Mouse (Mus musculus) MEL (cell line): ENCODE results near the gene Uba1. TPM values are rescaled to one million over a fixed set of nuclear protein-coding genes. Genes with fewer than 3 reads are reported as not detected.

Experiments
- DNase-seq: peaks from one replicate; pipeline ENCODE4 v3.0.0; 2011; ENCODE audit warnings: low read depth, low spot score
- H3K27ac ChIP-seq: 2 replicates; pipeline ENCODE4 v1.5.1; 2012; ENCODE audit warnings: low read depth, mild to moderate bottlenecking, control low read depth, low read length, moderate library complexity; ENCODE audit not compliant: control insufficient read depth
- H3K27me3 ChIP-seq, 2 experiments: fragments of 150-350 bp in 1 of 2; sonication (generic) in 1 of 2; 2 replicates each; pipeline ENCODE4 v1.6.1; 2012; ENCODE audit warnings: low read length in 2 of 2, mild to moderate bottlenecking in 2 of 2, improper control_type of control experiment in 1 of 2, moderate library complexity in 1 of 2; ENCODE audit not compliant: insufficient read depth in 2 of 2, control insufficient read depth in 1 of 2
- H3K36me3 ChIP-seq, 2 experiments: 2 replicates each; pipeline ENCODE4 v1.6.1; 2012 to 2014; ENCODE audit warnings: low read length in 2 of 2, improper control_type of control experiment in 1 of 2, inconsistent platforms in 1 of 2, mild to moderate bottlenecking in 1 of 2; ENCODE audit not compliant: insufficient read depth in 2 of 2, control insufficient read depth in 1 of 2
- H3K4me1 ChIP-seq, 2 experiments: fragments of 150-350 bp in 1 of 2; sonication (generic) in 1 of 2; 2 replicates each; pipeline ENCODE4 v1.6.1; 2012; ENCODE audit warnings: low read length in 2 of 2, improper control_type of control experiment in 1 of 2, mild to moderate bottlenecking in 1 of 2; ENCODE audit not compliant: insufficient read depth in 2 of 2, control insufficient read depth in 1 of 2
- H3K4me3 ChIP-seq, 2 experiments: fragments of 150-350 bp in 1 of 2; sonication (generic) in 1 of 2; 2 replicates each; pipeline ENCODE4 v1.5.1; 2012; ENCODE audit warnings: low read depth in 2 of 2, low read length in 2 of 2, mild to moderate bottlenecking in 2 of 2, moderate library complexity in 2 of 2, control low read depth in 1 of 2, improper control_type of control experiment in 1 of 2; ENCODE audit not compliant: control insufficient read depth in 1 of 2, insufficient read depth in 1 of 2
- H3K79me2 ChIP-seq: 2 replicates; pipeline ENCODE4 v1.6.1; 2012; ENCODE audit warnings: mild to moderate bottlenecking, low read length, moderate library complexity; ENCODE audit not compliant: control insufficient read depth, poor library complexity, insufficient read depth
- H3K9ac ChIP-seq: 2 replicates; pipeline ENCODE4 v1.6.1; 2012; ENCODE audit warnings: low read depth, mild to moderate bottlenecking, control low read depth, low read length, moderate library complexity; ENCODE audit not compliant: control insufficient read depth, poor library complexity, severe bottlenecking
- H3K9me3 ChIP-seq: fragments of 150-350 bp; sonication (generic); replicated peaks from 2 replicates; pipeline ENCODE4 v1.6.1; 2012; ENCODE audit warnings: mild to moderate bottlenecking, low read length, improper control_type of control experiment, moderate library complexity; ENCODE audit not compliant: insufficient read depth
- BHLHE40 ChIP-seq: IDR thresholded peaks from 2 replicates; pipeline ENCODE4 v1.6.1; 2012; ENCODE audit warnings: low read depth, mild to moderate bottlenecking, inconsistent platforms, low read length, improper control_type of control experiment, borderline replicate concordance
- CHD2 ChIP-seq: IDR thresholded peaks from 2 replicates; pipeline ENCODE4 v1.6.1; 2011; ENCODE audit warnings: low read length, improper control_type of control experiment
- ELF1 ChIP-seq: IDR thresholded peaks from 2 replicates; pipeline ENCODE4 v1.6.1; 2014; ENCODE audit warnings: low read depth, mild to moderate bottlenecking, inconsistent platforms, low read length, improper control_type of control experiment, moderate library complexity
- EP300 ChIP-seq, 2 experiments: IDR thresholded peaks; 2 replicates each; pipeline ENCODE4 v1.6.1; 2011; ENCODE audit warnings: improper control_type of control experiment in 2 of 2, low read length in 2 of 2, low read depth in 1 of 2, mild to moderate bottlenecking in 1 of 2
- ETS1 ChIP-seq: IDR thresholded peaks from 2 replicates; pipeline ENCODE4 v1.6.1; 2012; ENCODE audit warnings: low read depth, mild to moderate bottlenecking, inconsistent platforms, low read length, improper control_type of control experiment, moderate library complexity
- GATA1 ChIP-seq: IDR thresholded peaks from 2 replicates; pipeline ENCODE4 v1.6.1; 2011; ENCODE audit warnings: low read depth, low read length, improper control_type of control experiment
- HCFC1 ChIP-seq: IDR thresholded peaks from 2 replicates; pipeline ENCODE4 v1.6.1; 2012; ENCODE audit warnings: low read depth, mild to moderate bottlenecking, inconsistent platforms, low read length, improper control_type of control experiment, moderate library complexity
- JUND ChIP-seq: IDR thresholded peaks from 2 replicates; pipeline ENCODE4 v1.6.1; 2011; ENCODE audit warnings: low read depth, mild to moderate bottlenecking, improper control_type of control experiment, low read length
- KAT2A ChIP-seq: conservative IDR thresholded peaks from 2 replicates; pipeline ENCODE4 v1.6.1; 2012; ENCODE audit warnings: low read depth, low read length, improper control_type of control experiment, inconsistent platforms
- MAZ ChIP-seq: IDR thresholded peaks from 2 replicates; pipeline ENCODE4 v1.6.1; 2012; ENCODE audit warnings: low read depth, mild to moderate bottlenecking, inconsistent platforms, low read length, improper control_type of control experiment
- MEF2A ChIP-seq: IDR thresholded peaks from 2 replicates; pipeline ENCODE4 v1.6.1; 2014; ENCODE audit warnings: low read depth, mild to moderate bottlenecking, inconsistent platforms, low read length, improper control_type of control experiment; ENCODE audit not compliant: poor library complexity, insufficient replicate concordance, severe bottlenecking; ENCODE audit errors: extremely low read depth
- MXI1 ChIP-seq: IDR thresholded peaks from 2 replicates; pipeline ENCODE4 v1.6.1; 2011; ENCODE audit warnings: mild to moderate bottlenecking, low read depth, low read length, improper control_type of control experiment
- MYC ChIP-seq: IDR thresholded peaks from 2 replicates; pipeline ENCODE4 v1.6.1; 2011; ENCODE audit warnings: low read depth, mild to moderate bottlenecking, low read length, improper control_type of control experiment, moderate library complexity
- NELFE ChIP-seq: IDR thresholded peaks from 2 replicates; pipeline ENCODE4 v1.6.1; 2011; ENCODE audit warnings: low read depth, low read length, improper control_type of control experiment
- NRF1 ChIP-seq: IDR thresholded peaks from 2 replicates; pipeline ENCODE4 v1.6.1; 2014; ENCODE audit warnings: low read depth, mild to moderate bottlenecking, inconsistent platforms, low read length, improper control_type of control experiment, moderate library complexity; ENCODE audit not compliant: poor library complexity, insufficient read depth, severe bottlenecking
- POLR2AphosphoS2 ChIP-seq: IDR thresholded peaks from 2 replicates; pipeline ENCODE4 v1.6.1; 2011; ENCODE audit warnings: low read length, improper control_type of control experiment
- RAD21 ChIP-seq: IDR thresholded peaks from 2 replicates; pipeline ENCODE4 v1.6.1; 2011; ENCODE audit warnings: mild to moderate bottlenecking, low read depth, low read length, improper control_type of control experiment
- SIN3A ChIP-seq: IDR thresholded peaks from 2 replicates; pipeline ENCODE4 v1.6.1; 2012; ENCODE audit warnings: low read length, improper control_type of control experiment, inconsistent platforms
- UBTF ChIP-seq: IDR thresholded peaks from 2 replicates; pipeline ENCODE4 v1.6.1; 2012; ENCODE audit warnings: low read depth, mild to moderate bottlenecking, inconsistent platforms, low read length, improper control_type of control experiment, moderate library complexity, borderline replicate concordance; ENCODE audit not compliant: insufficient read depth
- USF1 ChIP-seq: IDR thresholded peaks from 2 replicates; pipeline ENCODE4 v1.6.1; 2014; ENCODE audit warnings: low read depth, mild to moderate bottlenecking, inconsistent platforms, low read length, improper control_type of control experiment, moderate library complexity
- USF2 ChIP-seq, 2 experiments: IDR thresholded peaks; 2 replicates each; pipeline ENCODE4 v1.6.1; 2011 to 2012; ENCODE audit warnings: improper control_type of control experiment in 2 of 2, low read length in 2 of 2, borderline replicate concordance in 1 of 2, inconsistent platforms in 1 of 2, low read depth in 1 of 2, mild to moderate bottlenecking in 1 of 2; ENCODE audit not compliant: insufficient read depth in 1 of 2
- ZC3H11A ChIP-seq: IDR thresholded peaks from 2 replicates; pipeline ENCODE4 v1.6.1; 2012; ENCODE audit warnings: low read depth, mild to moderate bottlenecking, inconsistent platforms, low read length, improper control_type of control experiment
- ZNF384 ChIP-seq: IDR thresholded peaks from 2 replicates; pipeline ENCODE4 v1.6.1; 2012; ENCODE audit warnings: low read depth, mild to moderate bottlenecking, inconsistent platforms, low read length, improper control_type of control experiment
- polyA plus RNA-seq, 2 experiments: library from polyadenylated mRNA; stranded (reverse) in 1 of 2; unstranded in 1 of 2; fragments of >175 nt in 1 of 2; fragments of >200 nt in 1 of 2; gene quantifications; 2 replicates each; pipeline versions ENCODE4 v1.2.1 to v1.2.4; 2012; ENCODE audit warnings: low replicate concordance in 2 of 2, low read depth in 1 of 2; ENCODE audit not compliant: insufficient read length in 2 of 2, insufficient read depth in 1 of 2, missing spikeins in 1 of 2
- total RNA-seq: library from RNA; depleted of rRNA; stranded (reverse); fragments of 300-350 nt; gene quantifications from 2 replicates; pipeline ENCODE4 v1.2.3, GENCODE M21; 2012

Gene Uba1
- total and polyA plus RNA-seq, 3 experiments = 269 to 704 (median 530) TPM

- TF ChIP-seq RAD21 = no peak
- no peak for TF ChIP-seq MEF2A
- TF ChIP-seq CHD2 = no peak
These were observed 40.8 kb upstream of the Uba1 start, which contains the start of the genes Rbm10 and Ndufb11 (continued) for GRCm38 (mm10) chrX:20617176-20617902.

- DNase-seq = no peak
- H3K36me3 ChIP-seq = peaks cover 12 to 26% of the 10 kb centered on the region in 2 experiments
- peak; percentile 49 for TF ChIP-seq SIN3A
- TF ChIP-seq GATA1 = no peak
- no peak for TF ChIP-seq MAZ
- TF ChIP-seq KAT2A = no peak
- no peak for TF ChIP-seq ZNF384
- 0 out of 2 replicates have a peak, but pooled peaks have one; percentile 17 for TF ChIP-seq NRF1
- peak; percentile 65; the same call in 1 of the 2 replicates for TF ChIP-seq MYC
- TF ChIP-seq BHLHE40 = no peak
- TF ChIP-seq MXI1 = peak; percentile 57; the same call in 1 of the 2 replicates
- TF ChIP-seq ELF1 = no peak
- H3K9me3 ChIP-seq = no peaks in the 10 kb centered on the region
- H3K27ac ChIP-seq = peak overlapping the region; percentile 98
- H3K27me3 ChIP-seq = no peaks in the 10 kb centered on the region
- H3K4me3 ChIP-seq = peak overlapping the region; percentile 95 to 96
- H3K4me1 ChIP-seq = peaks cover 2 to 14% of the 10 kb centered on the region in 2 experiments
- H3K9ac ChIP-seq = peak overlapping the region; percentile 88
- peaks cover 57% of the 10 kb centered on the region for H3K79me2 ChIP-seq
These were observed 40.2 kb upstream of the Uba1 start for GRCm38 (mm10) chrX:20617903-20618399.

- Histone ChIP-seq H3K9ac (no peak overlapping the region), H3K79me2 (peaks cover 1% of the 10 kb centered on the region), H3K9me3 (no peaks in the 10 kb centered on the region), H3K4me1 (no peaks in the 10 kb centered on the region), H3K27me3 (no peaks in the 10 kb centered on the region), H3K4me3 (no peak overlapping the region), H3K36me3 (peaks cover 0 to 44% of the 10 kb centered on the region in 2 experiments; a peak in 2 of 4 replicates), H3K27ac (no peak overlapping the region)
- TF ChIP-seq GATA1 = no peak
- TF ChIP-seq UBTF = no peak
- TF ChIP-seq ETS1 = no peak
- no peak for TF ChIP-seq USF2 (IDR thresholded peaks at IDR 0.05; ENCODE audit: borderline replicate concordance in 1 of 2, insufficient read depth in 1 of 2, low read depth in 1 of 2, low read length in 2 of 2)
- TF ChIP-seq MYC = no peak
- TF ChIP-seq HCFC1 = no peak
- no peak for TF ChIP-seq USF1
- TF ChIP-seq POLR2AphosphoS2 = no peak
- no peak for TF ChIP-seq JUND
- TF ChIP-seq BHLHE40 = no peak
- TF ChIP-seq MAZ = no peak
- no peak for TF ChIP-seq EP300 (IDR thresholded peaks at IDR 0.05; ENCODE audit: low read depth in 1 of 2, low read length in 2 of 2)
- no peak for TF ChIP-seq ZC3H11A
- no peak for TF ChIP-seq NELFE
- no peak for DNase-seq
These were observed 20.0 kb upstream of the Uba1 start for GRCm38 (mm10) chrX:20638141-20638540.
